Mouse (Mus musculus) ES-Bruce4 (cell line): ENCODE results near the gene Dnajc12. TPM values are rescaled to one million over a fixed set of nuclear protein-coding genes. Genes with fewer than 3 reads are reported as not detected.

ENCODE experiments used
- H3K27ac ChIP-seq: 2 replicates; pipeline ENCODE4 v1.5.1; 2012; ENCODE audit warnings: low read length, inconsistent platforms; ENCODE audit not compliant: insufficient read depth
- H3K27me3 ChIP-seq: 2 replicates; pipeline ENCODE4 v1.6.1; 2012; ENCODE audit warnings: mild to moderate bottlenecking, low read length, inconsistent platforms; ENCODE audit not compliant: control insufficient read depth, poor library complexity, insufficient read depth, severe bottlenecking
- H3K36me3 ChIP-seq: 2 replicates; pipeline ENCODE4 v1.6.1; 2012; ENCODE audit warnings: inconsistent platforms, mild to moderate bottlenecking, low read length, moderate library complexity; ENCODE audit not compliant: control insufficient read depth, poor library complexity, insufficient read depth, severe bottlenecking
- H3K4me1 ChIP-seq: one replicate; pipeline ENCODE4 v1.8.1; 2011; ENCODE audit warnings: low read length; ENCODE audit not compliant: control insufficient read depth, insufficient read depth
- H3K4me3 ChIP-seq: 2 replicates; pipeline ENCODE4 v1.5.1; 2011; ENCODE audit warnings: low read depth, mild to moderate bottlenecking, low read length
- H3K9ac ChIP-seq: 2 replicates; pipeline ENCODE4 v1.6.1; 2012; ENCODE audit warnings: low read depth, mild to moderate bottlenecking, inconsistent platforms; ENCODE audit not compliant: poor library complexity, severe bottlenecking
- H3K9me3 ChIP-seq: replicated peaks from 2 replicates; pipeline ENCODE4 v1.6.1; 2012; ENCODE audit warnings: mild to moderate bottlenecking, low read length, inconsistent platforms; ENCODE audit not compliant: control insufficient read depth, poor library complexity, insufficient read depth, severe bottlenecking
- CTCF ChIP-seq: IDR thresholded peaks from one replicate; pipeline ENCODE4 v1.8.1; 2011; ENCODE audit warnings: low read depth, low read length
- EP300 ChIP-seq: IDR thresholded peaks from 2 replicates; pipeline ENCODE4 v1.6.1; 2011; ENCODE audit warnings: low read depth, low read length; ENCODE audit not compliant: insufficient read depth
- POLR2A ChIP-seq: IDR thresholded peaks from one replicate; pipeline ENCODE4 v1.8.1; 2011; ENCODE audit warnings: low read length; ENCODE audit not compliant: insufficient read depth
- polyA plus RNA-seq: library from polyadenylated mRNA; stranded (reverse); fragments of >200 nt; gene quantifications from 2 replicates; pipeline ENCODE4 v1.2.4, GENCODE M21; 2011; ENCODE audit warnings: low read depth; ENCODE audit not compliant: missing spikeins, insufficient read depth, insufficient read length

The Dnajc12 gene
- polyA plus RNA-seq, result 3.7 and 4.6 TPM in 2 replicates

- H3K27ac ChIP-seq, result no peak within 1 kb of the TSS
- H3K27me3 ChIP-seq, result no peaks in the 10 kb centered on the region
- peak within 1 kb of the TSS; percentile 80 for H3K9ac ChIP-seq
Measured at GRCm38 (mm10) chr10:63382372-63383279, at the start of gene Dnajc12. TSS of gene Dnajc12 (plus strand) at chr10:63382443.

DNA sequence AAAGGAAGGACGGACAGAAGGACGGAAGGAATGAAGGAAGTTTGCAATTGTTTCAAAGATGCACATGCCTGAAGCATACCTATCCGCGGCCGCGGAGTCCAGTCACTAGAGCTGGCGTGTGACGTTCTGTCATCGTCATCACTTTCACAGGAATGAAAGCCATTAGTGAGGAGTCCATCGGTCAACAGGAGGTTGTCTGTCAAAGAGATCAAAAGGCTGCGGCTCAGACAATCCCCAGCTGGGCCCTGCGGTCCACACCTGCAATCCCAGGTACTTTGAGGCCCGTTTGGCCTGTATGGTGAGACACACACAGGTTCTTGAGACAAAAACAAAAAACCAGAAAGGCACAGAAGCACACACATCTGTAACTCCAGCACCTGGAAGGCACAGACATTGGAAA is 45.3 kb upstream of the Dnajc12 start:
- H3K9me3 ChIP-seq, result no peaks in the 10 kb centered on the region
- H3K27me3 ChIP-seq, result no peaks in the 10 kb centered on the region
- TF ChIP-seq CTCF, result no peak
- TF ChIP-seq POLR2A, result no peak
- no peak for TF ChIP-seq EP300
- peak overlapping the region; percentile 98 for H3K9ac ChIP-seq
- peaks cover 2% of the 10 kb centered on the region for H3K4me1 ChIP-seq
- H3K27ac ChIP-seq, result no peak overlapping the region
- peak overlapping the region; percentile 59 for H3K4me3 ChIP-seq
- peaks cover 38% of the 10 kb centered on the region for H3K36me3 ChIP-seq

More at GRCm38 (mm10) chr10:63382372-63383279, at the start of gene Dnajc12:
- no peaks in the 10 kb centered on the region for H3K36me3 ChIP-seq
- TF ChIP-seq EP300 (no peak), CTCF (peak; percentile 78), POLR2A (no peak)
- H3K4me1 ChIP-seq, result no peaks in the 10 kb centered on the region
- no peaks in the 10 kb centered on the region for H3K9me3 ChIP-seq
- peak within 1 kb of the TSS; percentile 88 for H3K4me3 ChIP-seq

GRCm38 (mm10) chr10:63337326-63337725 is 44.9 kb upstream of the Dnajc12 start:
- H3K36me3 ChIP-seq, result peaks cover 38% of the 10 kb centered on the region
- H3K4me1 ChIP-seq, result peaks cover 2% of the 10 kb centered on the region
- H3K9me3 ChIP-seq, result no peaks in the 10 kb centered on the region
- H3K27ac ChIP-seq, result no peak overlapping the region
- TF ChIP-seq POLR2A (no peak), EP300 (no peak), CTCF (no peak)
- H3K4me3 ChIP-seq, result peak overlapping the region; percentile 98
- peak overlapping the region; percentile 98 for H3K9ac ChIP-seq
- H3K27me3 ChIP-seq, result no peaks in the 10 kb centered on the region

- TF ChIP-seq CTCF (no peak), EP300 (no peak)
- no peaks in the 10 kb centered on the region for H3K27me3 ChIP-seq
Measured at GRCm38 (mm10) chr10:63337951-63338836, 44.0 kb upstream of the Dnajc12 start.

DNA sequence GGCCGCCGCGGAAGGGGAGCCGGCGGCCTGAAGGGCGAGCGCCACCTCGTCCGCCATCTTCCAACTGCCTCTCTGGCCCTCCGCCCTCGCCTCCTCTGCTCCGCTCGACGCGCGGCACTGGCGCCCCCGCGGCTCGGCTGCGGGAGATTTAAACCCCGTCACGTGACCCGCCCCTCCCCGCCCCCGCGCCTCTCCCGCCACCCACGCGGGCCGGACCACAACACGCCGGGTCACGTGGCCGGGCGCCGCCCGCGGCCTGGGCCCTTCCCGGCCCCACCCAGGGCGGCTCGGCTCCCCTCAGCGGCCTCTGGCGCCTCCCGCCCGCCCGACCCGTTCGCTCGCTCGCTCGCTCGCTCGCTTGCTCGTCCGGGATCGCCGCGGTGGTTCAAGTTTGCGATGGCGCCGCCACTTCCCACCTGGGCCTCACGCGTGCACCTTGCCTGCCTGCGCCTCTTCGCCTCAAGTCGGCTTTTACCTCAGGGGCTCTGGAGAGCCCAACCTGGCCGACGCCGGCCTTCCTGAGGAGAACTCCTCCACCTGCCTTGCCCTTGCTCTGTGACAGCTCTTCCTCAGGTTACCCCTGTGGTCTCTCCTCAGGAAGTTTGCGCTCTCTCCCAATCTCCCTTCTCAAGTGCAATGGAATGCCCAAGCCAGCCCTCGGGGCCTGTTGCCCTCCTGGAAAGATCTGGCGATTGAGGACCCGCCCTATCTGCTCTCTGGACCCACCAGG is 43.2 kb upstream of the Dnajc12 start:
- H3K9ac ChIP-seq, result peak overlapping the region; percentile 98
- peak overlapping the region; percentile 98 for H3K4me3 ChIP-seq
- H3K27ac ChIP-seq, result peak overlapping the region; percentile 81
- no peaks in the 10 kb centered on the region for H3K27me3 ChIP-seq
- TF ChIP-seq EP300 (0 out of 2 replicates have a peak, but pooled peaks have one; percentile 29), POLR2A (peak; percentile 85), CTCF (no peak)
- H3K4me1 ChIP-seq, result peaks cover 2% of the 10 kb centered on the region
- peaks cover 21% of the 10 kb centered on the region for H3K36me3 ChIP-seq
- H3K9me3 ChIP-seq, result no peaks in the 10 kb centered on the region

More at GRCm38 (mm10) chr10:63337951-63338836, 44.0 kb upstream of the Dnajc12 start:
- H3K4me3 ChIP-seq, result peak overlapping the region; percentile 98
- peaks cover 2% of the 10 kb centered on the region for H3K4me1 ChIP-seq
- peak overlapping the region; percentile 98 for H3K9ac ChIP-seq
- no peaks in the 10 kb centered on the region for H3K9me3 ChIP-seq
- H3K36me3 ChIP-seq, result peaks cover 29% of the 10 kb centered on the region
- no peak overlapping the region; the same call in 1 of the 2 replicates for H3K27ac ChIP-seq
